Mouse (Mus musculus): ENCODE results near the gene Olfr486.
"Not testable (repeated sequence)": the region's sequence is repeated elsewhere in the genome, so short reads cannot be mapped to it uniquely, and the experiment has no call there.

The Olfr486 gene

DNA sequence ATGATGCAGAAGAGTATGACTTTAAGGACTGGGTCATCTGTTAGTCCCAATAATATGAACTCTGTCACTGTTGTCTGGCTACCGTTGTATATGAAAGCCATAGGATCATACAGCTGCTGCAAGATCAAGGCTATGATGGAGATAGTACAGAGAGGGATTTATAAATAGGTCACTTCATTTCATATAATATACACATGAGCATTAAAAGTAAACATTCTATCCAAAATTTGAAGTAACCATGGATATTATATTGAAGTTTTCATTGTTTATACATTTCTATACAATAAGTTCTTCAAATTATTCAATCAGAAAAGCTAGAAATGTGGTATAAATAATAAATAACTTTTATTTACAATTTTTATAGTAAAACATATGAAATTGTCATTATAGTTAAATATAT, at the start of gene Olfr486:
TSS of gene Olfr486 (minus strand) at position 101 of the 400 bp plus-strand sequence.
- not testable (repeated sequence) for DNase-seq (ENCODE audit: low spot score)

DNA sequence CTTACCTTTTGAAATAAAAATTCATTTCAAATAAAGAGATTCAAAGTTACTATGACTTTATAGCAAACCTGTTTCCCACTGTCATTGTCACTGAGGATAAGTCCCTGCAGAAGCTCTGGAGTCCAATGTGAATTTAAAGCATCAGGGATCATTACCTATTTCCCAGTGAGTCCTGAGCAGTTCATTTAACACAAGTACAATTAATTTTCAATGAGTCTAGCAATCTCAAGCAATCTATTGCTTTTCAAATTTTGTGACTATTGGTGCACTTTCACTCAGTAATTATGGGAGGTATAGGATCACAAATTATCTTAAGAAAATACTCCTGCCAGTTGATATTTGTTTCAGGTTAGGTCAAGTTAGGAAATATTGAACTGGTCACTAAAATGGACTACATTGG, 42.0 kb upstream of the Olfr486 start, which contains the start of gene Olfr487:
TSS of gene Olfr487 (minus strand) at position 101 of the 400 bp plus-strand sequence.
- DNase-seq (ENCODE audit: low spot score) = not testable (repeated sequence)

DNA sequence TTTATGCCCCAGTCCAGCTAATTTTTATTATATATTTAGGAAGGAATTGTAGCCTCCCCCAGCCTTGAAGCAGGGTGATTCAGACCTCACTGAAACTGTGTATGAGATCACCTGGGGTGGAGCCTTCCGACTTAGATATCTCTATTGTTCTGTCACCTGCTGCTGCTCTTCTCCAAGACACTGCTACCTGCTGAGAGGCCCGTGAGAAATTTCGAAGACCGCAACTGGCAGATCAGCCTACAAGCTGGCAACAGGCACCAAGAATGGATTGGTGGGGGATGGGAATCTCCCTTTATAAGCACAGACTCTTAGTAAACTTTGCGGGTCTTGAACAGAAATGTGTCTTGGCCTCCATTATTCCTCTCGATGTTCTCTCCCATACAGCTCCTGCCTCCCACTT, 24.4 kb upstream of the Olfr486 start:
- no peak for DNase-seq (ENCODE audit: low spot score)

DNA sequence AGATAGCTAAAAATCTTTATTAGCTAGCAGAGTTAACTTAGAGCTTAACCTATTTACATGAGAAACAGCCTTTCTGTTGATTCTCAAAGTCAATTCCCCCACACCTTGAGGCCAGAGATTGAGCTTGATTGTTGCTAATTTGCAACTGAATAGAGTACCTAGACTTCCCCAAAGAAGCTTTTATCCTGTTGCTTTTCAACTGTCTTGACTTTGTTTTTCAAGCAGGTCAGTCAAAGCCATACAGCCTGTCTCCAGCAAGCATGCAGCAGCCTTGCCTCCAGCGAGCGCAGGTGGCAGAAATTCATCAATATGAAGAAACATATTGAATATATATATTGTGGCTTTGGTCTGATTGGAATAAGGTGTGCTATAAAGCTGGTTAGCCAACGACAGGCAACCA, 23.8 kb upstream of the Olfr486 start:
- DNase-seq (ENCODE audit: low spot score) = not testable (repeated sequence)

DNA sequence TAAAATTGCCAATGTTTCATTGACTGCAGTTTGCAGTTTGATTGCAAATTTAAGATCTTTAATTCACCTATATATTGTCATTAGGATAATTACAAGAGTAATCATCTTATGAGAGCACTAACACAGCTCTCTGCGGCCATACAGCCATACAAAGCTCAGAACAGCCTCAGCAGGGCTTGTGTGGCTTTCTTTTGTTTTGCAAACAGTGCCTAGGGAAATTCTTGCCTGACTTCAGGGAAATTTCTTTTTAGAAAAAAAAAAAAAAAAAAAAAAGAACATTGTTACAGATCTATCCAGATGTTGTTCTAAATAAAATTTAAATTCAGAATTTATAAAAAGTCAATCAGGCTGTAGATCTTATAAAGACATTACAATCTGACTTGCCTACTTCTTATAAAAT, 20.2 kb upstream of the Olfr486 start:
- not testable (repeated sequence) for DNase-seq (ENCODE audit: low spot score)

DNA sequence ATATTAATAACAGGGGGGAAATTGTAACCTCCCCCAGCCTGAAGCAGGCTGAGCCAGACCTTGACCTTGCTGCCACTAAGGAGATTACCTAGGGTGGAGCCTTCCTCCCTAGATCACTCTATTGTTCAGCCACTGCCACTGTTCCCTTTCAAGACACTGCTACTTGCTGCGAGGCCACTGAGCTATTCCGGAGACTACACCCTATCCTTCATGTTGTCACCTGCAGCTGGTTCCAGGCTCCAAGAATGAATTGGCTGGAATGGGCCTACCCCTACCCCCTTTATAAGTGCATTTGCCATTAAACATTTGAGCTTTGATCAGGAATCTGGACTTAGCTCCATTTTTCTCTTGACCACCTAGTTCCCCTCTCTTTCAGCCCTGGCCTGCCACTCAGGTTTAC, 18.7 kb upstream of the Olfr486 start:
- not testable (repeated sequence) for DNase-seq (ENCODE audit: low spot score)

DNA sequence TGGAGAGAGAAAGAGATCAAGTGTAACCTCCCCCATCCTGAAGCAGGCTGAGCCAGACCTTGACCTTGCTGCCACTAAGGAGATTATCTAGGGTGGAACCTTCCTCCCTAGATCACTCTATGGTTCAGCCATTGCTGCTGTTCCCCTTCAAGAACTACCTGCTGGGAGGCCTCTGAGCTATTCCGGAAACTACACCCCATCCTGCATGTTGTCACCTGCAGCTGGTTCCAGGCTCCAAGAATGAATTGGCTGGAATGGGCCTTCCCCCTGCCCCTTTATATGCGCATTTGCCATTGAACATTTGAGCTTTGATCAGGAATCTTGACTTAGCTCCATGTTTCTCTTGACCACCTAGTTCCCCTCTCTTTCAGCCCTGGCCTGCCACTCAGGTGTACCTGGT, 12.7 kb upstream of the Olfr486 start:
- not testable (repeated sequence) for DNase-seq (ENCODE audit: low spot score)

DNA sequence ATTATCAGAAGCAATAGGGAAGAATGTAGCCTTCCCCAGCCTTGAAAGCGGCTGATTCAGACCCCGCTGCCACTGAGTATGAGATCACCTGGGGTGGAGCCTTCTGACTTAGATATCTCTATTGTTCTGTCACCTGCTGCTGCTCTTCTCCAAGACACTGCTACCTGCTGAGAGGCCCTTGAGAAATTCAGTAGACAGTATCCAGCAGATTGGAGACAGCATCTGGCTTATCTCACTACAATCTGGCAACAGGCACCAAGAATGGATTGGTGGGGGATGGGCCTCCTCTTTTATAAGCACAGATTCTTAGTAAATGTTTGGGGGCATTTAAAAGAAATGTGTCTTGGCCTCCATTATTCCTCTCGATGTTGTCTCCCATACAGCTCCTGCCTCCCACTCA, 11.9 kb upstream of the Olfr486 start:
- not testable (repeated sequence) for DNase-seq (ENCODE audit: low spot score)

DNA sequence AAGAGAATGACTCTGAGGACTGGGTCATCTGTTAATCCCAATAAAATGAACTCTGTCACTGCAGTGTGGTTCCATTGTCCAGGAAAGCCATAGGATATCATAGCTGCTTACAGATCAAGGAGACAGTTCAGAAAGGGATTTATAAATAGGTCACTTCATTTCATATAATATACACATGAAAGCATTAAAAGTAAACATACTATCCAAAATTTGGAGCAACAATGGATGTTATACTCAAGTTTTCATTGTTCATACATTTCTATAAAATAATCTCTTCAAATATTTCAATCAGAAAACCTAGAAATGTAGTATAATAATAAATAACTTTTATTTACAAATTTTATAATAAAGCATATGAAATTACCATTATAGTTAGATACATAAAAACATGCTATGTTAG, 12.8 kb downstream of the Olfr486 start, which contains the start of gene Olfr485:
TSS of gene Olfr485 (minus strand) at position 101 of the 400 bp plus-strand sequence.
- no peak for DNase-seq (ENCODE audit: low spot score)

DNA sequence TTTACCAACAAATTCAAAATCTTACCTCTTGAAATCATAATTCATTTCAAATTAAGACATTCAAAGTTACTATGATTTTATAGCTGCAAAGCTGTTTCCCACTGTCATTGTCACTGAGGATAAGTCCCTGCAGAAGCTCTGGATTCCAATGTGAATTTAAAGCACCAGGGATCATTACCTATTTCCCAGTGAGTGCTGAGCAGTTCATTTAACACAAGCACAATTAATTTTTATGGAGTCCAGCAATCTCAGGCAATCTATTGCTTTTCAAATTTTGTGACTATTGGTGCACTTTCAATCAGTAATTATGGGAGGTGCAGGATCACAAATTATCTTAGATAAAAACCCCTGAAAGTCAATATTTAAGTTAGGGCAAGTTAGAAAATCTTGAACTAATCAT, 45.2 kb downstream of the Olfr486 start, which contains the start of gene Olfr484:
TSS of gene Olfr484 (minus strand) at position 101 of the 400 bp plus-strand sequence.
- no peak for DNase-seq (ENCODE audit: low spot score)
